Comparison of ENCODE assay signal across 19 mouse cellular contexts in genomic region chr6:83432966-83433365, GRCm38 (mm10). TPM values are rescaled to one million over a fixed set of nuclear protein-coding genes. Genes with fewer than 3 reads are reported as not detected.
DNase-seq lines count a peak whose midpoint lies in the region; ATAC-seq lines count a peak whose summit lies in the region.
"Had no signal": no experiment of that assay in that cellular context is flagged by ENCODE, and none has a peak within 500 bp of the region (broad histone marks: within the 10 kb centered on the region; RNA-seq: fewer than 3 reads in every experiment).

No protein-coding gene starts in this region.

- WGBS in intestine, embryonic 15.5 days, result 79% methylated on average over 7 of the region's 7 CpGs
- 82% methylated on average over 7 of the region's 7 CpGs for WGBS in intestine, embryonic 16.5 days

- no peak overlapping the region for H3K4me3 ChIP-seq in intestine, embryonic 15.5 days (replicated peaks)
- no peak overlapping the region for H3K4me3 ChIP-seq in intestine, embryonic 16.5 days (ENCODE audit: low read length)
- H3K4me3 ChIP-seq: heart, embryonic 13.5 days; layer of hippocampus, adult 2 months had no signal

- H3K27me3 ChIP-seq in intestine, embryonic 15.5 days (replicated peaks), result no peaks in the 10 kb centered on the region
- H3K27me3 ChIP-seq in intestine, embryonic 16.5 days (replicated peaks; ENCODE audit: control insufficient read depth, insufficient read depth, low read length), result no peaks in the 10 kb centered on the region
- H3K27me3 ChIP-seq: CH12.LX; heart, embryonic 13.5 days had no signal

- DNase-seq in urinary bladder, postnatal 14 days (ENCODE audit: low spot score), result peak; percentile 61
- DNase-seq in urinary bladder, postnatal 25 days (ENCODE audit: low spot score), result no peak
- DNase-seq in left cerebral cortex, adult 11 months (ENCODE audit: low spot score), result no peak
- DNase-seq in kidney, adult 9 months, result no peak
- DNase-seq: cerebellum, adult 9-11 months; forebrain, postnatal 0 days; heart, postnatal 4 days; lung, adult 2 months; right cerebral cortex, postnatal 14 days; thymus, adult 2 months had no signal

- no peak overlapping the region for H3K4me2 ChIP-seq in intestine, embryonic 15.5 days (replicated peaks)
- no peak overlapping the region for H3K4me2 ChIP-seq in intestine, embryonic 16.5 days (ENCODE audit: low read depth, low read length)
- H3K4me2 ChIP-seq: heart, embryonic 13.5 days; midbrain, embryonic 11.5 days had no signal

- peaks cover 41% of the 10 kb centered on the region for H3K4me1 ChIP-seq in intestine, embryonic 15.5 days (replicated peaks)
- peaks cover 52% of the 10 kb centered on the region for H3K4me1 ChIP-seq in intestine, embryonic 16.5 days (ENCODE audit: control insufficient read depth, insufficient read depth, low read length)

- ATAC-seq in intestine, embryonic 15.5 days, result peak; percentile 22; the same call in 1 of the 2 replicates
- ATAC-seq in intestine, embryonic 16.5 days, result no peak
- ATAC-seq in megakaryocyte progenitor cell, adult 5-6 weeks (replicated peaks; ENCODE audit: poor library complexity), result peak; percentile 63
- ATAC-seq: forebrain, postnatal 0 days; inflammation-experienced regulatory T-cells, adult 6 months had no signal

- no peaks in the 10 kb centered on the region for H3K9me3 ChIP-seq in intestine, embryonic 15.5 days
- H3K9me3 ChIP-seq in intestine, embryonic 16.5 days (ENCODE audit: control insufficient read depth, low read length), result no peaks in the 10 kb centered on the region
- H3K9me3 ChIP-seq: heart, embryonic 13.5 days had no signal

- no peak overlapping the region; the same call in 1 of the 2 replicates for H3K9ac ChIP-seq in intestine, embryonic 15.5 days
- no peak overlapping the region for H3K9ac ChIP-seq in intestine, embryonic 16.5 days (ENCODE audit: low read depth, low read length)
- H3K9ac ChIP-seq: forebrain, postnatal 0 days; heart, embryonic 13.5 days had no signal

- H3K27ac ChIP-seq in intestine, embryonic 15.5 days, result no peak overlapping the region
- no peak overlapping the region for H3K27ac ChIP-seq in intestine, embryonic 16.5 days (ENCODE audit: low read length)
- H3K27ac ChIP-seq: heart, embryonic 13.5 days; kidney, postnatal 0 days; layer of hippocampus, adult 2 months had no signal

- H3K36me3 ChIP-seq in intestine, embryonic 15.5 days, result peaks cover 3% of the 10 kb centered on the region; the same call in 1 of the 2 replicates
- H3K36me3 ChIP-seq in intestine, embryonic 16.5 days (ENCODE audit: control insufficient read depth, insufficient read depth, low read length), result peaks cover 7% of the 10 kb centered on the region; the same call in 1 of the 2 replicates

RNA-seq across cellular contexts. Expression of gene Tet3, which starts 25.9 kb away (rescaled TPM):
- 41.8 and 42.8 TPM in 2 replicates for polyA plus RNA-seq in intestine, embryonic 15.5 days (2015; fragmentation: Nextera tagmentation; extraction: Ambion mirVana)
- 40.1 and 43.5 TPM in 2 replicates for polyA plus RNA-seq in intestine, embryonic 16.5 days (2015; fragmentation: Nextera tagmentation; extraction: Ambion mirVana)
- 27.9 and 29.6 TPM in 2 replicates for total RNA-seq in megakaryocyte progenitor cell, adult 5-6 weeks (2015)
- 12.2 and 14.5 TPM in 2 replicates for total RNA-seq in megakaryocyte progenitor cell, adult 5-6 weeks (2017)
